Mouse (Mus musculus) thymus, postnatal 25 days (tissue): ENCODE results near the gene Med7.
"Not testable (repeated sequence)": the region's sequence is repeated elsewhere in the genome, so short reads cannot be mapped to it uniquely, and the experiment has no call there.

Experiments used
- DNase-seq: peaks from one replicate; pipeline ENCODE4 v3.0.0; 2022

The Med7 gene

GRCm38 (mm10) chr11:46436760-46437458 is at the start of gene Med7:
Gene Med7 (plus strand): TSS chr11:46436925.
- peak; percentile 92 for DNase-seq

- DNase-seq: no peak
Measured at GRCm38 (mm10) chr11:46387061-46387460, 49.7 kb upstream of the Med7 start.

- DNase-seq: peak; percentile 67
Measured at GRCm38 (mm10) chr11:46388438-46388837, 48.3 kb upstream of the Med7 start.

GRCm38 (mm10) chr11:46389336-46390117 is 47.2 kb upstream of the Med7 start, which contains the start of gene Itk:
Gene Itk (minus strand): TSS chr11:46389515.
- DNase-seq: peak; percentile 78

- no peak for DNase-seq
Measured at GRCm38 (mm10) chr11:46390621-46391020, 46.1 kb upstream of the Med7 start.

GRCm38 (mm10) chr11:46392890-46393289 is 43.8 kb upstream of the Med7 start:
- DNase-seq: no peak

- DNase-seq: no peak
Measured at GRCm38 (mm10) chr11:46393413-46393812, 43.3 kb upstream of the Med7 start.

- no peak for DNase-seq
Measured at GRCm38 (mm10) chr11:46395088-46395487, 41.6 kb upstream of the Med7 start.

GRCm38 (mm10) chr11:46395698-46396097 is 41.0 kb upstream of the Med7 start:
- peak; percentile 64 for DNase-seq

- DNase-seq: peak; percentile 76
Measured at GRCm38 (mm10) chr11:46396167-46396859, 40.4 kb upstream of the Med7 start, which contains the start of gene Fam71b. Gene Fam71b (plus strand): TSS chr11:46396559.

GRCm38 (mm10) chr11:46396860-46397179 is 39.9 kb upstream of the Med7 start:
- no peak for DNase-seq

GRCm38 (mm10) chr11:46397900-46398299 is 38.8 kb upstream of the Med7 start:
- no peak for DNase-seq

GRCm38 (mm10) chr11:46398473-46398872 is 38.3 kb upstream of the Med7 start:
- no peak for DNase-seq

GRCm38 (mm10) chr11:46398933-46399383 is 37.8 kb upstream of the Med7 start:
- peak; percentile 69 for DNase-seq

- no peak for DNase-seq
Measured at GRCm38 (mm10) chr11:46401555-46401954, 35.2 kb upstream of the Med7 start.

GRCm38 (mm10) chr11:46404986-46405385 is 31.7 kb upstream of the Med7 start:
- peak; percentile 70 for DNase-seq

GRCm38 (mm10) chr11:46406721-46407120 is 30.0 kb upstream of the Med7 start:
- no peak for DNase-seq

GRCm38 (mm10) chr11:46410018-46410563 is 26.6 kb upstream of the Med7 start:
- peak; percentile 1 for DNase-seq

GRCm38 (mm10) chr11:46418438-46418837 is 18.3 kb upstream of the Med7 start:
- no peak for DNase-seq

GRCm38 (mm10) chr11:46418860-46419259 is 17.9 kb upstream of the Med7 start:
- no peak for DNase-seq

- peak; percentile 68 for DNase-seq
Measured at GRCm38 (mm10) chr11:46421086-46421888, 15.4 kb upstream of the Med7 start.

- not testable (repeated sequence) for DNase-seq
Measured at GRCm38 (mm10) chr11:46428131-46428530, 8.6 kb upstream of the Med7 start.
